In the genomic region with DNA sequence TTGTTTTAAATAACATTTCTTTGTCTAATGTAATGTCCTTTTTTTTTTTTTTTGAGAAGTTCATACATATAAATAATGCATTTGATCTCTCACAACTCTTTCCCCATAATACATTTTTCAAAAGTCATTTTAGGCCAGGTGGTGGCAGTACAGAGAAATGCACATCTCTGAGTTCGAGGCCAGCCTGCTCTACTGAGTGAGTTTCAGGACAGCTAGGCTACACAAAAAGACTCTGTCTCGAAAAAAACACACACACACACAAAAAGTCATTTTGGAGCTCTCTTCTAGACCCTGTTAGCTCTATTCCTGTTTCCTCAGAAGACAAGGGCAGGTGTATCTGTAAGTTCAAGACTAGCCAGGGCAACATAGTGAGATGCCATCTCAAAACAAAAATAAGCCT, we compare ENCODE assay signal across 21 mouse cellular contexts. TPM values are rescaled to one million over a fixed set of nuclear protein-coding genes. Genes with fewer than 3 reads are reported as not detected.
DNase-seq lines count a peak whose midpoint lies in the region; ATAC-seq and TF ChIP-seq lines count a peak whose summit lies in the region.
"Had no signal": no experiment of that assay in that cellular context is flagged by ENCODE, and none has a peak within 500 bp of the region (broad histone marks: within the 10 kb centered on the region; RNA-seq: fewer than 3 reads in every experiment).

No protein-coding gene starts in this region.

- TF ChIP-seq POLR2A in spleen, adult 2 months (IDR thresholded peaks at IDR 0.05; ENCODE audit: low read depth, low read length) = no peak
- no peak for TF ChIP-seq POLR2A in MEL (IDR thresholded peaks at IDR 0.05; ENCODE audit: control insufficient read depth in 1 of 2, insufficient read depth in 1 of 2, low read depth in 1 of 2, low read length in 2 of 2, poor library complexity in 1 of 2)

- no peak for DNase-seq in kidney, postnatal 0 days (ENCODE audit: low spot score)
- DNase-seq in kidney, adult 18-20 months = no peak
- DNase-seq in spleen, adult 2 months (ENCODE audit: low read depth in 1 of 2, low spot score in 2 of 2) = no peak
- no peak for DNase-seq in spleen, postnatal 4 days (ENCODE audit: low spot score in 2 of 2)
- no peak for DNase-seq in MEL (ENCODE audit: low read depth, low spot score)
- DNase-seq in embryo, embryonic 10.5 days (ENCODE audit: low spot score) = no peak
- DNase-seq: adrenal gland, postnatal 14 days; cerebellum, adult 8-10 months; cerebellum, postnatal 36 days; forebrain, postnatal 0 days; gastrocnemius, postnatal 14 days; heart, adult 11 months; kidney, adult 2 months; kidney, postnatal 10 days; lung, postnatal 14 days had no signal

- H3K79me2 ChIP-seq in MEL (ENCODE audit: control insufficient read depth, insufficient read depth, low read length, poor library complexity) = no peaks in the 10 kb centered on the region

- no peaks in the 10 kb centered on the region for H3K27me3 ChIP-seq in kidney, postnatal 0 days (ENCODE audit: insufficient read depth, low read length)
- H3K27me3 ChIP-seq in spleen, adult 2 months (ENCODE audit: control insufficient read depth, insufficient read depth, low read length) = no peaks in the 10 kb centered on the region
- no peaks in the 10 kb centered on the region for H3K27me3 ChIP-seq in MEL (ENCODE audit: control insufficient read depth in 1 of 2, insufficient read depth in 2 of 2, low read length in 2 of 2)
- H3K27me3 ChIP-seq in liver, embryonic 15.5 days = no peaks in the 10 kb centered on the region
- H3K27me3 ChIP-seq: hindbrain, embryonic 13.5 days; midbrain, embryonic 12.5 days; neural tube, embryonic 13.5 days; stomach, embryonic 15.5 days had no signal

- no peak overlapping the region for H3K4me2 ChIP-seq in kidney, postnatal 0 days (ENCODE audit: low read length)
- H3K4me2 ChIP-seq in liver, embryonic 15.5 days = 0 out of 2 replicates have a peak overlapping the region, but pooled peaks have one; percentile 11
- H3K4me2 ChIP-seq: hindbrain, embryonic 13.5 days; midbrain, embryonic 12.5 days; neural tube, embryonic 13.5 days; stomach, embryonic 15.5 days had no signal

- no peak for ATAC-seq in kidney, postnatal 0 days (replicated peaks; ENCODE audit: low FRiP score, low read depth)
- no peak for ATAC-seq in liver, embryonic 15.5 days (ENCODE audit: insufficient read depth)
- ATAC-seq: forebrain, postnatal 0 days had no signal

- 0 out of 2 replicates have a peak, but pooled peaks have one; percentile 14 for TF ChIP-seq CTCF in kidney, postnatal 0 days (IDR thresholded peaks at IDR 0.05; ENCODE audit: low read depth)
- no peak for TF ChIP-seq CTCF in spleen, adult 2 months (IDR thresholded peaks at IDR 0.05; ENCODE audit: extremely low read depth, insufficient read depth, insufficient read length, insufficient replicate concordance)
- TF ChIP-seq CTCF in MEL (IDR thresholded peaks at IDR 0.05 in 2 of 3, conservative IDR thresholded peaks at IDR 0.05 in 1 of 3; ENCODE audit: control insufficient read depth in 1 of 3, insufficient read depth in 1 of 3, low read depth in 2 of 3, low read length in 3 of 3, poor library complexity in 1 of 3, severe bottlenecking in 1 of 3) = peak in 2 of 3 experiments; percentile 7 to 38; a peak in 3 of 6 replicates

- no peak; the same call in 1 of the 2 replicates for TF ChIP-seq RAD21 in MEL (IDR thresholded peaks at IDR 0.05; ENCODE audit: low read depth, low read length)

- H3K4me1 ChIP-seq in kidney, postnatal 0 days (replicated peaks; ENCODE audit: insufficient read depth, low read length) = 0 out of 2 replicates have a peak, but pooled peaks cover 3% of the 10 kb centered on the region
- H3K4me1 ChIP-seq in spleen, adult 2 months (ENCODE audit: control insufficient read depth, insufficient read depth, insufficient read length) = peaks cover 44% of the 10 kb centered on the region; the same call in 1 of the 2 replicates
- peaks cover 39 to 45% of the 10 kb centered on the region in 2 experiments for H3K4me1 ChIP-seq in MEL (ENCODE audit: control insufficient read depth in 1 of 2, insufficient read depth in 2 of 2, low read length in 2 of 2)
- peaks cover 94% of the 10 kb centered on the region for H3K4me1 ChIP-seq in liver, embryonic 15.5 days (replicated peaks)

- H3K4me3 ChIP-seq in kidney, postnatal 0 days (replicated peaks; ENCODE audit: low read depth, low read length) = no peak overlapping the region
- H3K4me3 ChIP-seq in spleen, adult 2 months (ENCODE audit: extremely low read depth, insufficient read depth, insufficient read length) = no peak overlapping the region
- no peak overlapping the region for H3K4me3 ChIP-seq in MEL (ENCODE audit: control insufficient read depth in 1 of 2, insufficient read depth in 1 of 2, low read depth in 2 of 2, low read length in 2 of 2)
- H3K4me3 ChIP-seq in liver, embryonic 15.5 days (replicated peaks) = no peak overlapping the region
- H3K4me3 ChIP-seq: embryonic facial prominence, embryonic 10.5 days; hindbrain, embryonic 13.5 days; midbrain, embryonic 12.5 days; neural tube, embryonic 13.5 days; stomach, embryonic 15.5 days had no signal

- H3K9me3 ChIP-seq in kidney, postnatal 0 days (replicated peaks; ENCODE audit: low read length) = no peaks in the 10 kb centered on the region
- H3K9me3 ChIP-seq in MEL (replicated peaks; ENCODE audit: insufficient read depth, low read length) = no peaks in the 10 kb centered on the region
- H3K9me3 ChIP-seq in liver, embryonic 15.5 days (replicated peaks) = no peaks in the 10 kb centered on the region
- H3K9me3 ChIP-seq: embryonic facial prominence, embryonic 10.5 days; hindbrain, embryonic 13.5 days; midbrain, embryonic 12.5 days; neural tube, embryonic 13.5 days; stomach, embryonic 15.5 days had no signal

- TF ChIP-seq EP300 in MEL (IDR thresholded peaks at IDR 0.05; ENCODE audit: low read depth in 1 of 2, low read length in 2 of 2) = no peak

- H3K27ac ChIP-seq in kidney, postnatal 0 days = no peak overlapping the region
- peak overlapping the region; percentile 17; the same call in 1 of the 2 replicates for H3K27ac ChIP-seq in spleen, adult 2 months (ENCODE audit: insufficient read depth, low read length)
- peak overlapping the region; percentile 1; the same call in 1 of the 2 replicates for H3K27ac ChIP-seq in MEL (ENCODE audit: control insufficient read depth, low read depth, low read length)
- peak overlapping the region; percentile 98 for H3K27ac ChIP-seq in liver, embryonic 15.5 days (replicated peaks)
- H3K27ac ChIP-seq: embryonic facial prominence, embryonic 10.5 days; hindbrain, embryonic 13.5 days; midbrain, embryonic 12.5 days; neural tube, embryonic 13.5 days; stomach, embryonic 15.5 days had no signal

- 90% methylated on average over 2 of the region's 2 CpGs for WGBS in kidney, postnatal 0 days
- 56% methylated on average over 2 of the region's 2 CpGs for WGBS in spleen, adult 2 months
- 73% methylated on average over 2 of the region's 2 CpGs for WGBS in liver, embryonic 15.5 days (ENCODE audit: insufficient replicate concordance)

- H3K36me3 ChIP-seq in kidney, postnatal 0 days (ENCODE audit: insufficient read depth, low read length) = no peaks in the 10 kb centered on the region
- H3K36me3 ChIP-seq in spleen, adult 2 months (ENCODE audit: control insufficient read depth, insufficient read depth, low read length) = peaks cover 4% of the 10 kb centered on the region; the same call in 1 of the 2 replicates
- H3K36me3 ChIP-seq in MEL (ENCODE audit: control insufficient read depth in 1 of 2, insufficient read depth in 2 of 2, low read length in 2 of 2) = peaks cover 7 to 43% of the 10 kb centered on the region in 2 experiments; a peak in 3 of 4 replicates
- H3K36me3 ChIP-seq in liver, embryonic 15.5 days (replicated peaks) = peaks cover 95% of the 10 kb centered on the region
- H3K36me3 ChIP-seq: midbrain, embryonic 12.5 days; neural tube, embryonic 13.5 days; stomach, embryonic 15.5 days had no signal

- H3K9ac ChIP-seq in kidney, postnatal 0 days (ENCODE audit: low read depth, low read length) = no peak overlapping the region
- H3K9ac ChIP-seq in MEL (ENCODE audit: control insufficient read depth, low read depth, low read length, poor library complexity, severe bottlenecking) = no peak overlapping the region
- no peak overlapping the region for H3K9ac ChIP-seq in liver, embryonic 15.5 days
- H3K9ac ChIP-seq: forebrain, postnatal 0 days; hindbrain, embryonic 13.5 days; midbrain, embryonic 12.5 days; neural tube, embryonic 13.5 days; stomach, embryonic 15.5 days had no signal

TF ChIP-seq in MEL, 35 proteins besides CTCF, POLR2A, EP300 and RAD21:
- TF ChIP-seq MAX (IDR thresholded peaks at IDR 0.05; ENCODE audit: low read length) (no peak), GABPA (IDR thresholded peaks at IDR 0.05; ENCODE audit: low read depth, low read length) (no peak), SMC3 (IDR thresholded peaks at IDR 0.05; ENCODE audit: low read depth, low read length) (peak; percentile 19; the same call in 1 of the 2 replicates), JUND (IDR thresholded peaks at IDR 0.05; ENCODE audit: low read depth, low read length) (no peak), MYC (IDR thresholded peaks at IDR 0.05; ENCODE audit: low read depth, low read length) (no peak), ZMIZ1 (IDR thresholded peaks at IDR 0.05; ENCODE audit: low read depth, low read length) (no peak)
TF ChIP-seq in MEL: peak in this region for 1.

RNA-seq across cellular contexts. Expression of gene Fam117a, which starts 15.9 kb away (rescaled TPM):
- 8.7 and 10.0 TPM in 2 replicates for polyA plus RNA-seq in kidney, postnatal 0 days (2015; fragmentation: Nextera tagmentation; extraction: Ambion mirVana)
- polyA plus RNA-seq in spleen, adult 2 months (2012; rRNA removed) = 123 and 142 TPM in 2 replicates
- total RNA-seq in MEL (2012; rRNA removed) = 37.1 and 49.9 TPM in 2 replicates
- polyA plus RNA-seq in MEL (2012; ENCODE audit: insufficient read depth in 1 of 2, insufficient read length in 2 of 2, low read depth in 1 of 2, low replicate concordance in 2 of 2, missing spikeins in 1 of 2) = 100 to 1,000 TPM in 1 of 2 experiments, not detected in 1; 116 TPM
- 75.3 and 78.9 TPM in 2 replicates for polyA plus RNA-seq in liver, embryonic 15.5 days (2015; fragmentation: Nextera tagmentation; extraction: Ambion mirVana)

RNA-seq across cellular contexts. Expression of gene Slc35b1, which starts 31.8 kb away (rescaled TPM):
- 103 and 104 TPM in 2 replicates for polyA plus RNA-seq in kidney, postnatal 0 days (2015; fragmentation: Nextera tagmentation; extraction: Ambion mirVana)
- polyA plus RNA-seq in spleen, adult 2 months (2012; rRNA removed) = 40.9 and 44.9 TPM in 2 replicates
- total RNA-seq in MEL (2012; rRNA removed) = 51.8 and 59.1 TPM in 2 replicates
- 10 to 100 TPM in 1 of 2 experiments, not detected in 1; 82.4 TPM for polyA plus RNA-seq in MEL (2012; ENCODE audit: insufficient read depth in 1 of 2, insufficient read length in 2 of 2, low read depth in 1 of 2, low replicate concordance in 2 of 2, missing spikeins in 1 of 2)
- 39.2 and 40.6 TPM in 2 replicates for polyA plus RNA-seq in liver, embryonic 15.5 days (2015; fragmentation: Nextera tagmentation; extraction: Ambion mirVana)

RNA-seq across cellular contexts. Expression of gene Kat7, which starts 42.6 kb away (rescaled TPM):
- polyA plus RNA-seq in kidney, postnatal 0 days (2015; fragmentation: Nextera tagmentation; extraction: Ambion mirVana) = 49.0 and 52.1 TPM in 2 replicates
- polyA plus RNA-seq in spleen, adult 2 months (2012; rRNA removed) = 25.2 and 29.4 TPM in 2 replicates
- 81.4 and 83.1 TPM in 2 replicates for total RNA-seq in MEL (2012; rRNA removed)
- 100 to 1,000 TPM in 1 of 2 experiments, 10 to 100 TPM in 1; 95.4 to 100 TPM for polyA plus RNA-seq in MEL (2012; ENCODE audit: insufficient read depth in 1 of 2, insufficient read length in 2 of 2, low read depth in 1 of 2, low replicate concordance in 2 of 2, missing spikeins in 1 of 2)
- polyA plus RNA-seq in liver, embryonic 15.5 days (2015; fragmentation: Nextera tagmentation; extraction: Ambion mirVana) = 30.6 and 30.8 TPM in 2 replicates
